Mouse (Mus musculus) right cerebral cortex, postnatal 10 days (tissue): Measurements from ENCODE around the gene Baz2b.
A peak's percentile ranks its signal among the peaks of the same experiment; 100 is the strongest.

ENCODE experiments used
- DNase-seq, 2 experiments: peaks; one replicate each; pipeline ENCODE4 v3.0.0; 2021; ENCODE audit warnings: low spot score in 2 of 2

Gene Baz2b

DNA sequence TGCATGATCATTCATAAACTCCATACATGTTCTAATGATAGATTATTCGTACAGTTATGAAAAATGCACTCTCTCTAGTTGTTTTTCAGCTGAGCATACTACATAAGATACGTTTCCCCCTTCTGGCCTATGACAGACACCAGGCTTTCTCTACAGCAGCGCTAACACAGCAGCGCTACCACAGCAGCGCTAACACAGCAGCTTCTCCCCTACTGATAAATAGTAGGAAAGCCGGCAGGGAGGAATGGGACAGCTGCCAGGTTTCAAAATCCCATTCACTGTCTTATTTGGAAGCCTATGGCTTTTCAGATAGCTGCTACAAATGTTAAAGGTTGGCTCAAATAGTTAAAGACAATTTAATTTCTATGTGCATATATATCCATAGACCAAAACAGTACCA lies 251.1 kb downstream of the Baz2b start:
- DNase-seq = no peak

DNA sequence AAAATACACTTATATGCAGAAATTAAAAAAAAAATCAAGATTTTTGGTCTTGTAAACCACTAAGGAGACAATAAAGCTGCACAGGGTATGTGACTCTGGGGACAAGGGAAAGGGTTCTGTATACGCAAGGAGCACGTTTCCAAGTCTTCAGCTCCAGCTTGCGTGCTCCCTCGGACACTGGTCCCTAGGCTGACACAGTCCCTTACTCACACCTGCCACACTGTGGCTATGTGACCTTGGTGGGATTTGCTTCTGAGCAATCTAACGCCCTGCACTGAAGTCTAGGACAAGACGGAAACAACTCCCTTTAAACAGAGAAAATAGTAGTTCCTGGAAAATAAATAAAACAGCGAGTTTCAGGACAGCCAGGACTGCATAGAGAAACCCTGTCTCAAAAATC lies 253.7 kb downstream of the Baz2b start:
- no peak for DNase-seq

DNA sequence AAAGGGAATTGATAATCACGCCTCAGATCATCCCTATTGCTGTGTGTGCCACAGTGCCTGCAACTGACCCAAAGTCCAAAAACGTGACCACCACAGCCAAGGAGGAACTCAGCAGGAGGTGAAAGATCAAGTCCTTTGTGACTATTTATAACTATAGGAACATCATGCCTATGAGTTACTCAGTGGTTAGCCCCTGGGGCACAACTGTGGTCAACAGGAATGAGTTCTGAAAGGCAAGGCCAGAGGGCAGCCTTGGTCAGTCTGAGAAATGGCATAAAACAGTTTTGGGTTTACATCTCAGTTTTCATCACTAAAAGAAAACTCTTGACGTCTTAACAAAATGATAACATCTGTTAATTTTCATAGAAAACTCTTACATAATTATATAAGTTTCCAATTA lies 254.8 kb downstream of the Baz2b start:
- DNase-seq = no peak

DNA sequence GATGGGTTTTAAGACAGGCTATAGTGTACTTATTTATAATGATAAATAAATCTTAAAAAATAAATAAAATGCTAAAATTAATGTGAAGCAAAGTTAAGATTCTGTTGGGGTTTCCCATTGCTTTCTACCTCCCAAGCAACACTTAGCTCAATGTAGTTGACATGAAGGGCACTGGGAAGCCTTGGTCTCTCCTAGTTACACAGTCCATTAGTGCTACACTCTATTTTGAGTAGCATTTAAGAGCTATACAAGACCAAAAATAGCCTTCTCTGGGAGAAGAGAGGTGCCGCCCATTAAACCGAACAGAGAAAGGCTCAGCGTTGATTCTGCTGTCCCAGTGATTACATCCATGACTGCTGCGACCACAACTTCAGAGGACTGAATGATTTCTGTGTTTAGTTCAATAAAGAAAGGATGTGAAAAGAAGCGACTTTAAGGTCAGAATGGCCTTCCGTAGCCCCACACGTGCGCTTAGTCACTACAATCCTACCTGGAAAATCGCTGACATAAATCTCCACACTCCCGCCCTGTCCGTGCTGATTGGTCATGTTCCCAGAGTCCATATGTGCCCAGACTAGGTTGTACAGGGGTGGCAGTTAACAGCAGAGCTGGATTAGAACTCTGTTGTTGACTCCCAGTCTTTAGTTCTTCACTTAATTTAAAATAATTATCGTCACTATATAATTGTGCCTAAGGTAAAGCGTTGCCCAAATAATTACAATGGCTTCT lies 257.2 kb downstream of the Baz2b start:
- no peak for DNase-seq

DNA sequence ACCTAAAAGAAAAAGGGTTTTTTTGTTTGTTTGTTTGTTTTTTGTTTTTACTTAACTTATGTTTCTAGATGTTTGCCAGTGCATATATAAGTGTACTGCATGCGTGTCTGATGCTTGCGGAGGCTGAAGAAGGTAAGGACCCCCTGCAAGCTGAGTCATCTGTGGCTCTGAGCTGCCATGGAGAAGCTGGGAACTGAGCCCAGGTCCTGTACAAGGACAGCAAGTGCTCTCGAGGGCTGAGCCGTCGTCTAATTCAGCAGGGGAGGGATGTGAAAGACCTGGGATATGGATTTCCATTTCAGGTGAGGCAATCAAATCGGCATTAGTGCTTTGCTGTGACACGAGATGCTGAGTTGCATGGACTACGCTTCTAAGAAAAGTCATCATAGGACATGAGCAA lies 257.9 kb downstream of the Baz2b start:
- no peak for DNase-seq

DNA sequence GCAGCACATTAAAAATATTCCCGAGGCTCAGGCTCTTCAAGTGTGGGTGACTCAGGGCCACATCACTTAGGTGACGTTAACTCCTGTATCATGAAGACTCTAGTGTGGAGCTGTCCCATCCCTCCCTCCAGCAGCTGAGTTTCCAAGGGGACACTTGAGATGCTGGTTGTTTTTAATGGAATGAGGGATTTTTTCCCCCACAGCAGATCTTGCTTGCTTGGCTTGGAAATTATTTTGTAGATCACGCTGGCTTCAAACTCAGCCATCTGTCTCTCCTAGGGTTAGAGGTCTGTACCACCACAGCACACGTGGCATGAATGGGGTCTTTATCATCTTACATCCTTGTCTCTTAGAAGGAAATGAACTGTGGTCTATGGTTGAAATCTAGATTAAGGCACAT lies 258.5 kb downstream of the Baz2b start:
- no peak for DNase-seq

DNA sequence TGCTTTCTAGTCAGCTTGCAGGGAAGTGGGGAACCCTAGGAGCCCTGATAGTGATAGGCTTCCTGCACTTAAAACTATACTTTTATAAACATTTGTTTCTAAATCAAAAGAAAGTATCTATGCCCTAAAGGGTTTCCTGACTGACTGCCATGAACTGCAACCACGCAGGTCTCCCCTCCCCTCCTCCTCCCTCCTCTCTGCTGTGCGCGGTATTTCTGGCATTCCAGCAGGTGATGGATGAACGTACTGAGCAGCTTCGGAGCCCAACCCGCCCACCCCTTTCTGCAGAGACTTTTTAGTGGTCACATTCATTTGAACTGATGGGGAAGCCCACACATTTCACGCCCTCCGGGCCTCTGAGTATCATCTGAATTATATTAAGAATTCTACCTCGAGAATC lies 273.3 kb downstream of the Baz2b start:
- no peak for DNase-seq

DNA sequence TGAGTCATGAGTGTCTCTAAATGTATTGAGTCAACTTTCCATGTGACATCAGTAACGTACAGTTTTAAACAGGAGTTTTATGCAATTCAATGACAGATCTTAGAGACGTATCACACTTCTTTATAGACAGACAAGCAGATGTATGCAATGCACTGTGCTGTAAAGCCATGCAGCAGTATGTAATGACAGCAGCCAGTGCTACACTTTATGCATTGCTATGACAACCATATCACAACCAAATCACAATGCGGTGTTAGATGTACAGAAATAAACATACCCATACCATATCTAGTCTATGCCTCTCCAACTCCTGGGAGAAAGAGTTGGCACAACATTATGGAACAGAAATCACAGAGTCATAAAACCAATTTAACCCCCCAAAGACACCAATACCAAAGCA lies 276.5 kb downstream of the Baz2b start:
- no peak for DNase-seq

DNA sequence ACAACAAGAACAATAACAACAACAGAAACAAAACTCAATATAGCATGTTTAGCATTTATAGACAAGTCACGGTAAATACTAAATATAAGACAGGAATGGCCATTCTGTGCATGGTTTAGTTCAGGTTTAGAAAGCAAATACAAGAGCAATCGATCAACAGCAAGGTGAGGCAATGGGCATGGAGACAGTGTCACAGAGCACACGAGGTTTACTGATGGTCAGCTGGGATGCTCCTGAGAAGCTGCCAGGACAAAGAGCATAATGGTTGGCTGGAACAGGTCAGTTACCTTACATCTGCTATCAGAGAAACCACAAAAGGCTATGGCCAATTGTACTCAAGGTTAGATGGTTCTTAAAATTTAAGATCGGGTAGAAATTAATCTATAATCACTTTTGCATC lies 277.4 kb downstream of the Baz2b start:
- no peak for DNase-seq

DNA sequence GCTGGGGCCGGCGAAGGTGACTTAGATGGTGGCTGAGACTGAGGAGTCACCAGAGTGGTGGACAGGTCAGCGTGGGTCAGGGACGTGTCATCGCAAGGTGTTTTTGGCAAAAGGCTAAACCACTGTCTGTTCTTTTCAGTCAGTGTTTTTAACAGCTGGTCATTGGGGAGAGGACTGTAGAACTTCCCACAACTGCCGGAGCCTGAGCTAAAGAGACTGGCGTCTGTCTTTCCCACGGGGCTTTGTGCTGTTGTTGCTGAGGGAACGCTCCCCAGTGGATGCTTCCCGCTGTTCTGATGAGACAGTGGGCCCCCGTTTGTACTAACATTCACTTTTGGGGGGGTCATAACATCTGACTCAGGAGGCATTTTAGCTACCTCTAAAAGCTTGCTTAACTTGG lies 296.0 kb downstream of the Baz2b start:
- no peak for DNase-seq

DNA sequence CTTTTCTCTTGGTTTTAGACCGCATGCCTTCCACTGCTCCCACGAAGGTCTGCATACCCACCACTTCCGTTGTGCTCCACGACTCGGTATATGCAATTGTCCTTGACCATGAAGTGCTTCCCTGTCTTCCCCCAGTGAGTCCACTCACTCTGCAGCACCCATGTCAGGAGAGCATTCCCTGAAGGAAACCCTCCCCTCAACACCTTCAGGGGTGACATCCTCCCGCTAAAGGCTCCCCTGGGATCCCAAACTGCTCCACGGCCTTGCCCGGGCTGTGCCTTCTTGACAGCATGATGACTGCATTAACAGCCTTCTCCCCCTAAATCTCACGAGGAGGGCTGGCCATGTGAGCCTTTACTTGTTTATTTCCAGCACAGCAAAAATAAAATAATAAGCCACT lies 301.6 kb downstream of the Baz2b start:
- no peak for DNase-seq

DNA sequence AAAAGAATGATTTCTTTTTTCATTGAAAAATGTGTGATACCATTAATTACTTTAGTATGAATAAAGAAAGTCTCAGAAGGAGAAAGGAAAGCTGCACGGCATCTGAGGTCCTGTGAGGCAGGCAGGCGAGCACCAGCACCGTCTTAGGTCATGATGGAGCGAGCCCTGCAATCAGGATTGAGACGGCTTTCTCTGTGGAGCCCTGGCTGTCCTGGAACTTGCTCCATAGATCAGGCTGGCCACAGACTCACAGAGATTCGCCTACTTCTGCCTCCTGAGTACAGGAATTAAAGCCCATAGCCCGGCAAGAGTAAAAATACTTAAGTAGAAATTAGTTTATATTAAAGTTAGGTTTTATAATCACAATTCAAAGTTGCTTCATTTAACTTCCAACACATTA lies 305.6 kb downstream of the Baz2b start:
- no peak for DNase-seq

DNA sequence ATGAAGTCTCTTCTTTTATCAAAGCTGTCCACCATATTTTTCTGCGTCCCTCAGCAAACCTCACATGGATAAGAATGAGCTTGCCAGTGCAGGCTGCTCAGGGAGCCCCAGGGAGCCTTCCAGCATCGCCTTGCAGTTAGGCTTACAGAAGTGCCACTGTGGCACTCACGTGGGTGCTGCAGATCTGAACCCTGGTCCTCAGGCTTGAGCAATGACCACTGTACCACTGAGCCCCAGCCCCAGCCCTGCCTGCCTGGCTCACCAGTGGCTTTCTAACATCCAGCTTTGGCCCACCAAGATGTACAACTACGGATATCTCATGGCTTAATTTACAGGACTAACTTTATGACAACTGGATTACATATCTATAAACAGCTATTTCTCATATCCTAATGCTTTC lies 311.0 kb downstream of the Baz2b start:
- DNase-seq = no peak

DNA sequence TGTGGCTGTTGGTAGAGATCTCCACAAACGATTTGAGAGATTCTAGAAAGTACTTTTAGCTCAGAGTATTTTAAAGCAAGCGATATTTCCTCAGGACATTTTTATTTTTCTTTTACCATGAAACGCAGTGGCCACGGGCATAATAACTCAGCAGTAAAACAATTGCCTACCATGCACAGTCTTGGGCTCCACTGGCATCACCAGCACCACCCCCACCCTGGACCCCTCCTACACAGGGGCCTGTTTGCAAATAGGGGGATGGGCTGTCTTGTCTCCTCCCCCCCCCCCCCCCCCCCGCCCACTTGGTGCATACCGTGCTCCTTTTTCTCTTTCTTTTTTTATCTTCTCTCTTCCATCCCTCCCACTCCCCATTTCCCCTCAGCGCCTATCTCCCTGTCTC lies 311.5 kb downstream of the Baz2b start:
- no peak for DNase-seq

DNA sequence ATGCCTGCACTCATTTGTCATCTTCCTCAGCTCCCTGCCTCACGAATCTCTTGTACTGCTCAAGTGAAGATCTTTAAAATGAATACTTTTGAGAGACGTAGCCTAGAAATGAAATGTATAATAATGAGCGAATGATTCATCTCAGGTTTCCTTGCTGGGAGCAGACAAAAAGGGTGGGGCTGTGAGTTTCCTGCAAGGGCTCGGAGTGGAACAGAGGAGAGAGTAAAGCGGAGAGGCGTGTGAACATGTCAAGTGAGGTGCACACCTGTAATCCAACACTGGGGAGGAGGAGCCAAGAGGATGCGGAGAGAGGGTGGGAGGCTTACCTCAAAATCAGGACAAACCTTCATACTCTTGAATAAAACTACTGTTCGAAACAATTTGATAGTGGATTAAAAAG lies 312.8 kb downstream of the Baz2b start:
- no peak for DNase-seq

DNA sequence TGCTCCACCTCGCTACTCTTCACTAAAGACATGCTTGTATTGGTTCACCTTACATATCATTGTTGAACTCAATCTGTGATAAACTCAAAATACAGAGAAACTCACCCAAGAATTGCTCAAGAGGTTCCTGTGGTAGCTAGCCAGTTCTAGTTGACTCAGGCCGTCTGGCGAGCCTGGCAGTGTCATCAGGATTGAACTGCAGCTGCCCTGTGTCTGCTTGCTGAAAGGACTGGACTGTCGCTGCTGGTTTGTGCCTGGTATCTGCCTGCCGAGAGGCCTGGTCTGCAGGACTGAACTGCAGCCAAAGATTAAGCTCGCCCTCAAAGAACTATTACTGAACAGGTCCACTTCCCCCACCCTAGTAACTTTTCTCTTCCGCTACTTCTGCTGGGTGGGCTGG lies 313.2 kb downstream of the Baz2b start:
- no peak for DNase-seq

DNA sequence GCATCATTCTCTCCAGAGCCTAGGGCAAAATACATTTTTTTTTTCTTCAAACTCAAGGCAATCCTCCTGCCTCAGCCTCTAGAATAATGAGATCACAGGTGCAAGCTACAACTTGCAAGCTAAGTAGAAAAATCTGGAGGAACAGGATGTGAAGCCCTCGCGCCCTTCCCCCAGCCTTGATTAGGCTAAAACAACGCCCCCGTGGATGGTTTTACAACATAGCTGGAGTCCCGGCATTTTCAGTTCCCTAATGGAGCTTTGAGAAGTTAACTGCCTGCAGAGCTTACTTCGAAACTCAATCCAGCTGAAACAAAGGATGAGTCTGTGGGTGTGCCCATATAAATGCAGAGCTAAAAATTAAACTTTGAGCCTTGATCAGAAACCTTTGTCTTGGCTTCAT lies 319.9 kb downstream of the Baz2b start:
- no peak for DNase-seq

DNA sequence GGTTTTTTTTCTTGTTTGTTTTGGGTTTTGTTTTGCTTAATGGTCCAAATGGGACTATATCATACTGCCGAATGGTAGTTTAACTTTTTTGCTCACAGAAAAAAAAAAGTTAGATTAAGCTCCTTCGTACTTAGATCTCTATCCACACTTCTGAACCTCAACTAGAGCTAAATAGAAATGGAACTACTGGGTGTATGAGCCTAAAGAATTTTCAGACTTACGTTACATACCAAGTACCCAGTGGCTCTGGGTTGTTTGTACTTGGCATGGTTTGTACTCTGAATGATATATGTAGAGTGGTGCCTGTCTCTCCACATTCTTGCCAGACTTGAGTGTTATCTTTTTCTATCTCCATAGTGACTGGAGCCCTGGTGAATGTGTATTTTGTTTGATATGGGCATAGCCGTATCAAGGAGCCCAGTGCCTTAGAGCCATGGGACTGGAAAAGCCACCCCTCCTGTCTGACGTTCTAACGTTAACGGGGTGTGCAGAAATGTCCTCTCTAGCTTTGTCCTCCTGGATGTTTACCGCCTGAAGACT lies 326.8 kb downstream of the Baz2b start:
- DNase-seq = no peak

DNA sequence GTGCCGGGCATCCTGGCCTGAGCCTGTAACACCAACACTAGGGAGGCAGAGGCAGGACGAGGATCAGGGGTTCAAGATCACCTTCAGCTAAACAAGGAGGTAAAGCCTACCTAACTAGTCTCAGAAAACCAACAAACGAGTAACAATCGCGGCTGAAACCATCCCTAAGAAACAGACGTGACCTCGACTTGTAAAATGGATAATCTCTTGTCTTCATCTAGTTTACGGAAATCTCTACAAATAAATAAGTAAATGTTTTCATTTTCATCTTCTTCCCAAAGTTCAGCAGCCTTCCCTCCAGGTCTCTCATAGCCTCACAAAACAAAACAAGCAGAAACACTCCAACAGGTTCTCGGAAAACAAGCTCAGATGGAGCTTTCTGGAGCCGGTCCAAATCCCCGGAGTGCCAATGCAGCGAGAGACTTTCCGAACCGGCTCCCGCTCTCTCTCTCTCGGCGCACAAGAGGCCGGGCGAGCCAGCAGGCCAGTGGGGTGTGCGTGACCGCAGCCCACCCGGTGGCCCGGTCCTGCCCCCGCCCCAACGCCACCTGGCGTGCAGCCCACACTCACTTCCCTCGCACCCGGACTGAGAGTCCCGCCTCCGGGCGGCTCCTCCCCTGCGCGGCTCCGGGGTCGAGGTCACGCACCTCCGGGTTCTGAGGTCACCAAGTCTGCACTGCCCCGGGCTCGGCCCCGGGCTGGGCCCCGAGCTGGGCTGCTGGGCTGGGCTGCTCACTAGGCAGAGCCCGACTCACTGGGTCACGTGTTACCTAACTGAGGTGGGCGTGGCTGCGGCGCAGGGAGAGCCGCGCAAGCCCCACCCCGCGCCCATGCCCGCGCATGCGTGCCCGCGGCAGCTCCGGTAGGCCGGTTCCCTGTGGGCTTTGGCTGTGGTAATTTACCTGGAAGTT lies 327.6 kb downstream of the Baz2b start, which contains the start of gene Wdsub1:
Gene Wdsub1 (minus strand): TSS at position 761 of the 911 bp plus-strand sequence.
- peak; percentile 94 for DNase-seq

DNA sequence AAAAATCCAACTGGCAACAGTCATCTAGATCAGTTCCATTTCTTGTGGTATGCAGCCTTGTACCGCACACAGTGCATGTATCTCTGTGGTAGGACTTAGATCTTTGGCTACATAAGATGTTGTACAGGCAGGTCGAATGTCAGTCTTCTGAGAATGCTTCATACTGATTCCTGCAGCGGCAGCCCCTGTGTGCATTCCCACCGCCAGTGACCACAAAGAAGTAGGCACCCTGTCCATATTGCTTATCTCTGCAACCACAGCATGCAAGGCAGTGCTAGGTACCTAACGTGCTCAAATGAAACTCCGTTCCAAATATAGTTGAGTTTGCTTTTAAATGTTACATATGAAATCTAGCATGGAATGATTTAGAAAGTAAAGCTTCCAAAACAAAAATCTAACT lies 328.2 kb downstream of the Baz2b start:
- DNase-seq = no peak

DNA sequence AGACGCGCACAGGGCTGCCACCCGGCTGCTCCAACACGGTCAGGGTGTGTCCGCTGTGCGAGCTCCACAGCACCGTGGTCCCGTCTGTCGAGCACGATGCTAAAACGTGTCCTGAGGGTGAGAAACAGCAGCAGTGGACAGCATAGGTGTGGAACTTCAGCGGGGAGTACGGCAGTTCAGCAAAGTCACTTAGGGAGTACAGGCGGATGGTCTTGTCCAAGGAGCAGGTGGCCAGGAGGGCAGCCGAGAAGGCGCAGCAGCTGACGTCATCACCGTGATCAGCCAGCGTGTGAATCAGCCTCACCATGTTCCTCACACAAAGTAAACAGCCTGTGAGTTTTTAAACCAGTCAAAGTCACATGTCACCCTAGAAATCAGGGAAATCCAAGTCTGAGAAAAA lies 331.4 kb downstream of the Baz2b start:
- DNase-seq = no peak

DNA sequence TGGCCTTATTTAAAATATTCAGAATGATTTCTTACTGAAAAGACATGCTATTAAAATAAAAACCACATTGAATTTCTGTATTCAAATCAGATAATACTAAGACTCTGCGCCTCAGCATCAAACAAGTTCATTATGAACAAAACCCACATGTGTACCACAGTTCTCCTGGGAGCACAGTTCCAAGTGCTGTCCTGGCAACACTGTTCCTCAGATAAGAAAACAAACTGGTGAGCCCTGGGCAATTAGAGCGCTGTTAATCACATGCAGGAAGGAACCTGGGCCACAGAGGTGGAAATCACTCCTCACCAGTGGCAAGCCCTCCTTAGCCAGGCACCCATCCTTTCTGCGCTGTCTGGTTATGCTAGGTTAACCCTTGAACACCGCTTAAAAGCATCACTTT lies 332.3 kb downstream of the Baz2b start:
- no peak for DNase-seq

DNA sequence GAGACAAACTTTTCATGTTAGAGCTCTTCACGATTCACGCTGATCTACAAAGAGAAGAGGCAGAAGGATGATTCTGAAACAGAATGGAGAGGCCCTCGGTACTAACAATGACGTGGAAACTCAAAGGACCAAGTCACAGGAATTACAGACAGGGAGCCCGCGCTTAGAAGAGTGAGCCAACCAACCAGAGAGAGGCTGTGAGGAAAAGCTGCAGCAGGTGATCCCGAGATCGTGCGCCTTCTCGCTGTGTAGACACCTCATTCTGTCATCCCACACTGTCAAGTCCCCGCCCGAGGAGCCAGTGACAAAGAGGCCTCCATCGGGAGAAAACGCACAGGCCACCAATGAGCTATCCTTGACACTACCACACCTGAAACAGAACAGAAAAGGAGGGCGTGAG lies 333.2 kb downstream of the Baz2b start:
- DNase-seq = no peak
